Mouse (Mus musculus) CH12.LX (cell line): ENCODE measurements around the gene Dapk2. TPM values are rescaled to one million over a fixed set of nuclear protein-coding genes. Genes with fewer than 3 reads are reported as not detected.

Source experiments
- DNase-seq: peaks from one replicate; pipeline ENCODE4 v3.0.0-alpha.2; 2013; ENCODE audit errors: extremely low read depth
- H3K27ac ChIP-seq: 2 replicates; pipeline ENCODE4 v1.5.1; 2012; ENCODE audit warnings: low read depth, mild to moderate bottlenecking, control low read depth, moderate library complexity; ENCODE audit not compliant: insufficient read depth
- H3K27me3 ChIP-seq: replicated peaks from 2 replicates; pipeline ENCODE3; 2012; ENCODE audit warnings: inconsistent platforms
- H3K36me3 ChIP-seq, 2 experiments: replicated peaks in 1 of 2; 2 replicates each; pipeline versions ENCODE3 to v1.6.1; 2012; ENCODE audit warnings: inconsistent platforms in 1 of 2, low read length in 1 of 2, mild to moderate bottlenecking in 1 of 2, mixed read lengths in 1 of 2, moderate library complexity in 1 of 2; ENCODE audit not compliant: control insufficient read depth in 1 of 2, insufficient read depth in 1 of 2
- H3K4me1 ChIP-seq, 2 experiments: 2 replicates each; pipeline ENCODE4 v1.6.1; 2012; ENCODE audit warnings: inconsistent platforms in 1 of 2, moderate library complexity in 1 of 2; ENCODE audit not compliant: insufficient read depth in 2 of 2, control insufficient read depth in 1 of 2
- H3K4me2 ChIP-seq: 2 replicates; pipeline ENCODE4 v1.6.1; 2012; ENCODE audit warnings: low read depth, mild to moderate bottlenecking, control low read depth; ENCODE audit not compliant: poor library complexity, insufficient read depth, severe bottlenecking
- H3K4me3 ChIP-seq, 3 experiments: fragments of 150-350 bp in 1 of 3; sonication (generic) in 1 of 3; replicated peaks in 1 of 3; 2 replicates each; pipeline versions ENCODE3 to v1.5.1; 2011 to 2012; ENCODE audit warnings: low read depth in 2 of 3, low read length in 2 of 3, mild to moderate bottlenecking in 2 of 3, moderate library complexity in 2 of 3, control low read depth in 1 of 3, improper control_type of control experiment in 1 of 3, inconsistent platforms in 1 of 3, mixed read lengths in 1 of 3; ENCODE audit not compliant: poor library complexity in 1 of 3
- H3K79me2 ChIP-seq: replicated peaks from 2 replicates; pipeline ENCODE4 v1.6.1; 2012; ENCODE audit warnings: mild to moderate bottlenecking, moderate library complexity; ENCODE audit not compliant: control insufficient read depth, poor library complexity, insufficient read depth, severe bottlenecking; ENCODE audit errors: extremely low read depth
- H3K9ac ChIP-seq: 2 replicates; pipeline ENCODE4 v1.6.1; 2012; ENCODE audit warnings: low read depth, mild to moderate bottlenecking, control low read depth, moderate library complexity; ENCODE audit not compliant: insufficient read depth
- H3K9me3 ChIP-seq: replicated peaks from 2 replicates; pipeline ENCODE3; 2012; ENCODE audit warnings: low read length, inconsistent platforms, mixed read lengths
- BHLHE40 ChIP-seq: IDR thresholded peaks from 2 replicates; pipeline ENCODE4 v1.6.1; 2011; ENCODE audit warnings: mild to moderate bottlenecking, low read depth, low read length, improper control_type of control experiment
- E2F4 ChIP-seq: IDR thresholded peaks from 2 replicates; pipeline ENCODE4 v1.6.1; 2011; ENCODE audit warnings: low read depth, low read length, improper control_type of control experiment; ENCODE audit not compliant: insufficient replicate concordance
- EP300 ChIP-seq: IDR thresholded peaks from 2 replicates; pipeline ENCODE4 v1.6.1; 2011; ENCODE audit warnings: low read length, improper control_type of control experiment
- ETS1 ChIP-seq: conservative IDR thresholded peaks from 2 replicates; pipeline ENCODE4 v1.6.1; 2012; ENCODE audit warnings: low read depth, mild to moderate bottlenecking, inconsistent platforms, low read length, improper control_type of control experiment, moderate library complexity
- JUN ChIP-seq: IDR thresholded peaks from 2 replicates; pipeline ENCODE4 v1.6.1; 2011; ENCODE audit warnings: low read depth, mild to moderate bottlenecking, low read length, improper control_type of control experiment, moderate library complexity; ENCODE audit not compliant: insufficient read depth
- JUND ChIP-seq: conservative IDR thresholded peaks from 2 replicates; pipeline ENCODE4 v1.6.1; 2011; ENCODE audit warnings: low read depth, low read length, improper control_type of control experiment
- KAT2A ChIP-seq: IDR thresholded peaks from 2 replicates; pipeline ENCODE4 v1.6.1; 2012; ENCODE audit warnings: low read length, improper control_type of control experiment, inconsistent platforms; ENCODE audit not compliant: insufficient replicate concordance
- MAX ChIP-seq: IDR thresholded peaks from 2 replicates; pipeline ENCODE4 v1.6.1; 2011; ENCODE audit warnings: low read length, improper control_type of control experiment
- MAZ ChIP-seq: IDR thresholded peaks from 2 replicates; pipeline ENCODE4 v1.6.1; 2012; ENCODE audit warnings: low read depth, mild to moderate bottlenecking, inconsistent platforms, low read length, improper control_type of control experiment, moderate library complexity
- MEF2A ChIP-seq: IDR thresholded peaks from 2 replicates; pipeline ENCODE4 v1.6.1; 2014; ENCODE audit warnings: low read depth, mild to moderate bottlenecking, inconsistent platforms, low read length, improper control_type of control experiment, borderline replicate concordance
- MXI1 ChIP-seq: IDR thresholded peaks from 2 replicates; pipeline ENCODE4 v1.6.1; 2011; ENCODE audit warnings: mild to moderate bottlenecking, low read depth, low read length, improper control_type of control experiment
- MYC ChIP-seq: IDR thresholded peaks from 2 replicates; pipeline ENCODE4 v1.6.1; 2011; ENCODE audit warnings: low read depth, mild to moderate bottlenecking, improper control_type of control experiment, low read length
- NRF1 ChIP-seq: IDR thresholded peaks from 2 replicates; pipeline ENCODE4 v1.6.1; 2014; ENCODE audit warnings: low read depth, mild to moderate bottlenecking, inconsistent platforms, low read length, improper control_type of control experiment, moderate library complexity
- PAX5 ChIP-seq: IDR thresholded peaks from 2 replicates; pipeline ENCODE4 v1.6.1; 2012; ENCODE audit warnings: low read length, inconsistent platforms, mixed read lengths
- RCOR1 ChIP-seq: conservative IDR thresholded peaks from 2 replicates; pipeline ENCODE4 v1.6.1; 2012; ENCODE audit warnings: low read depth, mild to moderate bottlenecking, inconsistent platforms, low read length, improper control_type of control experiment
- SIN3A ChIP-seq: IDR thresholded peaks from 2 replicates; pipeline ENCODE4 v1.6.1; 2012; ENCODE audit warnings: low read length, improper control_type of control experiment, inconsistent platforms
- SMC3 ChIP-seq: IDR thresholded peaks from 2 replicates; pipeline ENCODE4 v1.6.1; 2011; ENCODE audit warnings: low read depth, low read length, improper control_type of control experiment
- TBP ChIP-seq: conservative IDR thresholded peaks from 2 replicates; pipeline ENCODE4 v1.6.1; 2011; ENCODE audit warnings: low read depth, low read length, improper control_type of control experiment
- USF1 ChIP-seq: IDR thresholded peaks from 2 replicates; pipeline ENCODE4 v1.6.1; 2014; ENCODE audit warnings: low read depth, mild to moderate bottlenecking, inconsistent platforms, low read length, improper control_type of control experiment
- USF2 ChIP-seq: conservative IDR thresholded peaks from 2 replicates; pipeline ENCODE4 v1.6.1; 2011; ENCODE audit warnings: low read depth, low read length, improper control_type of control experiment
- ZNF384 ChIP-seq: IDR thresholded peaks from 2 replicates; pipeline ENCODE4 v1.6.1; 2012; ENCODE audit warnings: low read depth, low read length, improper control_type of control experiment, inconsistent platforms
- dilution Hi-C: fragments of 300-500 bp; cut with MboI; formaldehyde crosslinking; loops from 2 replicates; pipeline ENCODE4 v1.14.3; 2020; ENCODE audit warnings: low sequenced_read_pairs; ENCODE audit not compliant: extremely low pct_unique_long_range_greater_than_20kb, extremely low pct_ligation_motif_present
- in situ Hi-C: fragments of 300-500 bp; cut with MboI; formaldehyde crosslinking; loops from 3 replicates; pipeline ENCODE4 v1.14.3; 2019; ENCODE audit warnings: low sequenced_read_pairs, low pct_ligation_motif_present, low pct_unique_long_range_greater_than_20kb, mixed read lengths
- polyA plus RNA-seq: library from polyadenylated mRNA; unstranded; fragments of >175 nt; gene quantifications from 2 replicates; pipeline ENCODE4 v1.2.1, GENCODE M21; 2012; ENCODE audit warnings: low read depth; ENCODE audit not compliant: insufficient read length
- total RNA-seq, 2 experiments: library from RNA; depleted of rRNA; stranded (reverse); fragments of 300-350 nt in 1 of 2; fragments of >200 nt in 1 of 2; gene quantifications; 2 replicates each; pipeline ENCODE4 v1.2.3; 2012 to 2014

The Dapk2 gene
- total and polyA plus RNA-seq, 3 experiments: 25.2 to 60.3 (median 39.0) TPM

GRCm38 (mm10) chr9:66306414-66306813, 148.4 kb downstream of the Dapk2 start:
- DNase-seq: peak; percentile 65
- in situ Hi-C loops: loop anchor here (5.0 kb wide), 1 partner anchor 36 kb away; no protein-coding TSS in a partner anchor
- no peak for TF ChIP-seq PAX5
- peak; percentile 68; the same call in 1 of the 2 replicates for TF ChIP-seq MXI1
- peak; percentile 94 for TF ChIP-seq MYC
- TF ChIP-seq TBP: 0 out of 2 replicates have a peak, but pooled peaks have one; percentile 19
- no peak for TF ChIP-seq NRF1
- TF ChIP-seq USF2: peak; percentile 45; the same call in 1 of the 2 replicates
- peak; percentile 72 for TF ChIP-seq BHLHE40
- TF ChIP-seq JUN: peak; percentile 83
- TF ChIP-seq EP300: peak; percentile 68
- TF ChIP-seq SIN3A: peak; percentile 15; the same call in 1 of the 2 replicates
- peak; percentile 69 for TF ChIP-seq ETS1
- TF ChIP-seq KAT2A: 0 out of 2 replicates have a peak, but pooled peaks have one; percentile 55
- TF ChIP-seq MAX: peak; percentile 90
- TF ChIP-seq RCOR1: no peak
- peak; percentile 4; the same call in 1 of the 2 replicates for TF ChIP-seq SMC3
- peak; percentile 90 for TF ChIP-seq JUND
- TF ChIP-seq MEF2A: no peak; the same call in 1 of the 2 replicates
- TF ChIP-seq USF1: peak; percentile 30; the same call in 1 of the 2 replicates
- TF ChIP-seq, all 38 proteins: peak for 14
- Histone ChIP-seq H3K9ac (peak overlapping the region; percentile 82), H3K79me2 (no peaks in the 10 kb centered on the region), H3K27ac (peak overlapping the region; percentile 95), H3K4me1 (peaks cover 16 to 30% of the 10 kb centered on the region in 2 experiments), H3K4me3 (peak overlapping the region in 1 of 3 experiments; percentile 62), H3K36me3 (no peaks in the 10 kb centered on the region), H3K4me2 (peak overlapping the region; percentile 41), H3K27me3 (no peaks in the 10 kb centered on the region), H3K9me3 (peaks cover 3% of the 10 kb centered on the region)
- dilution Hi-C loops: no loop called here

GRCm38 (mm10) chr9:66307341-66307740, 149.3 kb downstream of the Dapk2 start:
- peak; percentile 12 for DNase-seq
- Histone ChIP-seq H3K9me3 (no peaks in the 10 kb centered on the region), H3K27me3 (no peaks in the 10 kb centered on the region), H3K9ac (no peak overlapping the region), H3K36me3 (no peaks in the 10 kb centered on the region), H3K4me3 (no peak overlapping the region), H3K79me2 (no peaks in the 10 kb centered on the region), H3K4me2 (no peak overlapping the region), H3K4me1 (peaks cover 16 to 30% of the 10 kb centered on the region in 2 experiments), H3K27ac (no peak overlapping the region)
- no peak for TF ChIP-seq MAZ
- no peak for TF ChIP-seq E2F4
- TF ChIP-seq ZNF384: no peak
- TF ChIP-seq KAT2A: no peak
- peak; percentile 75 for TF ChIP-seq SIN3A
- TF ChIP-seq MXI1: no peak
- no peak for TF ChIP-seq MAX
- no peak for TF ChIP-seq MYC
- in situ Hi-C loops (loop anchor here (5.0 kb wide), 1 partner anchor 35 kb away; no protein-coding TSS in a partner anchor), dilution Hi-C loops (no loop called here)
